Mouse (Mus musculus) liver, embryonic 14.5 days (tissue): ENCODE results near the gene Rmnd5a.

Source experiments
- CTCF ChIP-seq: IDR thresholded peaks from 2 replicates; pipeline ENCODE4 v1.5.1; 2016; ENCODE audit warnings: antibody characterized with exemption, low read depth, control low read depth
- EP300 ChIP-seq: IDR thresholded peaks from 2 replicates; pipeline ENCODE4 v1.6.1; 2016; ENCODE audit warnings: antibody characterized with exemption, low read depth

DNA sequence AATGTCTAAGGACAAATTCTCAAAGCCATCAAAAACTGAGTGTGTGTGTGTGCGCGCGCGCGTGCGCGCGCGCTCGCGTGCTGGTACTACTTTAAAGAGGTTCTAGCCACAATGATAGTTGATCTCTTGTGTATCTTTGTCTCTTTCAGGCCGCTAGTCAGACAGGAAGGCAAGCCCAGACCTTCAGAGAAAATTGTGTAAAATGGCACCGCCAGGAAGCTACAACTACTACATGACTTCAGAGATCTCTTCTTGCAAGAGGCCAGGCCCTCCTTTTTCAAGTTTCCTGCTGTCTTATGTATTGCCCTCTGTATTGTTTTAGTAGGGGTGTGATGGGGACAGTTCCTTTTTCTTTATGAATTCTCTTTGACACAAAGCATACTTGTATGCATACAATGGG lies 63.7 kb downstream of the Rmnd5a start:
- TF ChIP-seq CTCF: no peak
- no peak for TF ChIP-seq EP300
